Mouse (Mus musculus): ENCODE results near the gene Pam16. TPM values are rescaled to one million over a fixed set of nuclear protein-coding genes. Genes with fewer than 3 reads are reported as not detected.
A peak's percentile ranks its signal among the peaks of the same experiment; 100 is the strongest.

Pam16 gene
- polyA plus RNA-seq, 1 experiment = 41.8 TPM

- WGBS = 52% methylated on average over 13 of the region's 13 CpGs
- no peaks in the 10 kb centered on the region for H3K27me3 ChIP-seq (replicated peaks; ENCODE audit: control insufficient read depth, insufficient read depth, low read length)
- peaks cover 62% of the 10 kb centered on the region for H3K4me1 ChIP-seq (ENCODE audit: control insufficient read depth, insufficient read depth, low read length)
- no peaks in the 10 kb centered on the region for H3K36me3 ChIP-seq (ENCODE audit: control insufficient read depth, insufficient read depth, low read length)
- peak overlapping the region; percentile 10; the same call in 1 of the 2 replicates for H3K27ac ChIP-seq (ENCODE audit: insufficient read depth, low read depth, low read length)
- no peak for DNase-seq
- TF ChIP-seq CTCF (conservative IDR thresholded peaks at IDR 0.05; ENCODE audit: insufficient read depth, insufficient read length, low read depth, low read length) (no peak), POLR2A (IDR thresholded peaks at IDR 0.05; ENCODE audit: low read depth, low read length) (no peak)
- no peak overlapping the region for H3K4me3 ChIP-seq (ENCODE audit: insufficient read depth, low read depth, low read length)
Measured at GRCm38 (mm10) chr16:4647651-4648141, 22.9 kb upstream of the Pam16 start.

- 88% methylated on average over 4 of the region's 4 CpGs for WGBS
- no peaks in the 10 kb centered on the region for H3K36me3 ChIP-seq (ENCODE audit: control insufficient read depth, insufficient read depth, low read length)
- TF ChIP-seq CTCF (conservative IDR thresholded peaks at IDR 0.05; ENCODE audit: insufficient read depth, insufficient read length, low read depth, low read length) = no peak
- no peak for TF ChIP-seq POLR2A (IDR thresholded peaks at IDR 0.05; ENCODE audit: low read depth, low read length)
- H3K4me3 ChIP-seq (ENCODE audit: insufficient read depth, low read depth, low read length) = no peak overlapping the region
- H3K27ac ChIP-seq (ENCODE audit: insufficient read depth, low read depth, low read length) = no peak overlapping the region
- peaks cover 59% of the 10 kb centered on the region for H3K4me1 ChIP-seq (ENCODE audit: control insufficient read depth, insufficient read depth, low read length)
- no peak for DNase-seq
- H3K27me3 ChIP-seq (replicated peaks; ENCODE audit: control insufficient read depth, insufficient read depth, low read length) = no peaks in the 10 kb centered on the region
Measured at GRCm38 (mm10) chr16:4646831-4647230, 22.0 kb upstream of the Pam16 start.

GRCm38 (mm10) chr16:4645867-4646266 is 21.1 kb upstream of the Pam16 start:
- 68% methylated on average over 4 of the region's 4 CpGs for WGBS

GRCm38 (mm10) chr16:4643670-4644419 is 19.1 kb upstream of the Pam16 start:
- Histone ChIP-seq H3K4me3 (ENCODE audit: insufficient read depth, low read depth, low read length) (no peak overlapping the region), H3K4me1 (ENCODE audit: control insufficient read depth, insufficient read depth, low read length) (peaks cover 61% of the 10 kb centered on the region), H3K36me3 (ENCODE audit: control insufficient read depth, insufficient read depth, low read length) (no peaks in the 10 kb centered on the region), H3K27ac (ENCODE audit: insufficient read depth, low read depth, low read length) (peak overlapping the region; percentile 78), H3K27me3 (replicated peaks; ENCODE audit: control insufficient read depth, insufficient read depth, low read length) (no peaks in the 10 kb centered on the region)
- peak; percentile 94 for DNase-seq
- WGBS = 22% methylated on average over 11 of the region's 11 CpGs
- no peak for TF ChIP-seq POLR2A (IDR thresholded peaks at IDR 0.05; ENCODE audit: low read depth, low read length)

More at GRCm38 (mm10) chr16:4645867-4646266, 21.1 kb upstream of the Pam16 start:
- Histone ChIP-seq H3K27ac (ENCODE audit: insufficient read depth, low read depth, low read length) (0 out of 2 replicates have a peak overlapping the region, but pooled peaks have one; percentile 14), H3K27me3 (replicated peaks; ENCODE audit: control insufficient read depth, insufficient read depth, low read length) (no peaks in the 10 kb centered on the region), H3K4me1 (ENCODE audit: control insufficient read depth, insufficient read depth, low read length) (peaks cover 64% of the 10 kb centered on the region), H3K4me3 (ENCODE audit: insufficient read depth, low read depth, low read length) (no peak overlapping the region), H3K36me3 (ENCODE audit: control insufficient read depth, insufficient read depth, low read length) (no peaks in the 10 kb centered on the region)
- DNase-seq = no peak
- no peak for TF ChIP-seq CTCF (conservative IDR thresholded peaks at IDR 0.05; ENCODE audit: insufficient read depth, insufficient read length, low read depth, low read length)

GRCm38 (mm10) chr16:4642937-4643336 is 18.1 kb upstream of the Pam16 start:
- H3K36me3 ChIP-seq (ENCODE audit: control insufficient read depth, insufficient read depth, low read length) = no peaks in the 10 kb centered on the region
- H3K27ac ChIP-seq (ENCODE audit: insufficient read depth, low read depth, low read length) = peak overlapping the region; percentile 77
- H3K4me3 ChIP-seq (ENCODE audit: insufficient read depth, low read depth, low read length) = peak overlapping the region; percentile 4; the same call in 1 of the 2 replicates
- no peaks in the 10 kb centered on the region for H3K27me3 ChIP-seq (replicated peaks; ENCODE audit: control insufficient read depth, insufficient read depth, low read length)
- peaks cover 56% of the 10 kb centered on the region for H3K4me1 ChIP-seq (ENCODE audit: control insufficient read depth, insufficient read depth, low read length)
- WGBS = 38% methylated on average over 6 of the region's 6 CpGs
- no peak for TF ChIP-seq CTCF (conservative IDR thresholded peaks at IDR 0.05; ENCODE audit: insufficient read depth, insufficient read length, low read depth, low read length)
- no peak for TF ChIP-seq POLR2A (IDR thresholded peaks at IDR 0.05; ENCODE audit: low read depth, low read length)
- no peak for DNase-seq

GRCm38 (mm10) chr16:4642190-4642589 is 17.4 kb upstream of the Pam16 start:
- Histone ChIP-seq H3K4me3 (ENCODE audit: insufficient read depth, low read depth, low read length) (peak overlapping the region; percentile 11; the same call in 1 of the 2 replicates), H3K27me3 (replicated peaks; ENCODE audit: control insufficient read depth, insufficient read depth, low read length) (no peaks in the 10 kb centered on the region), H3K27ac (ENCODE audit: insufficient read depth, low read depth, low read length) (peak overlapping the region; percentile 77; the same call in 1 of the 2 replicates), H3K36me3 (ENCODE audit: control insufficient read depth, insufficient read depth, low read length) (no peaks in the 10 kb centered on the region), H3K4me1 (ENCODE audit: control insufficient read depth, insufficient read depth, low read length) (peaks cover 53% of the 10 kb centered on the region)
- 23% methylated on average over 13 of the region's 13 CpGs for WGBS
- no peak for TF ChIP-seq CTCF (conservative IDR thresholded peaks at IDR 0.05; ENCODE audit: insufficient read depth, insufficient read length, low read depth, low read length)
- no peak for TF ChIP-seq POLR2A (IDR thresholded peaks at IDR 0.05; ENCODE audit: low read depth, low read length)
- peak; percentile 76 for DNase-seq

- DNase-seq = peak; percentile 59
- H3K27ac ChIP-seq (ENCODE audit: insufficient read depth, low read depth, low read length) = peak overlapping the region; percentile 70
- 36% methylated on average over 3 of the region's 3 CpGs for WGBS
Measured at GRCm38 (mm10) chr16:4641119-4641838, 16.5 kb upstream of the Pam16 start.

More at GRCm38 (mm10) chr16:4641119-4641838, 16.5 kb upstream of the Pam16 start:
- H3K4me1 ChIP-seq (ENCODE audit: control insufficient read depth, insufficient read depth, low read length) = peaks cover 49% of the 10 kb centered on the region
- TF ChIP-seq POLR2A (IDR thresholded peaks at IDR 0.05; ENCODE audit: low read depth, low read length) = no peak
- no peak for TF ChIP-seq CTCF (conservative IDR thresholded peaks at IDR 0.05; ENCODE audit: insufficient read depth, insufficient read length, low read depth, low read length)
- no peaks in the 10 kb centered on the region for H3K36me3 ChIP-seq (ENCODE audit: control insufficient read depth, insufficient read depth, low read length)
- H3K27me3 ChIP-seq (replicated peaks; ENCODE audit: control insufficient read depth, insufficient read depth, low read length) = no peaks in the 10 kb centered on the region
- H3K4me3 ChIP-seq (ENCODE audit: insufficient read depth, low read depth, low read length) = peak overlapping the region; percentile 63

All from kidney, adult 2 months (tissue).